Mouse (Mus musculus): ENCODE results near the gene Zfp442. TPM values are rescaled to one million over a fixed set of nuclear protein-coding genes. Genes with fewer than 3 reads are reported as not detected.
"Not testable (repeated sequence)": the region's sequence is repeated elsewhere in the genome, so short reads cannot be mapped to it uniquely, and the experiment has no call there.

Zfp442 gene
- total RNA-seq, 1 experiment, result 7.8 TPM

DNA sequence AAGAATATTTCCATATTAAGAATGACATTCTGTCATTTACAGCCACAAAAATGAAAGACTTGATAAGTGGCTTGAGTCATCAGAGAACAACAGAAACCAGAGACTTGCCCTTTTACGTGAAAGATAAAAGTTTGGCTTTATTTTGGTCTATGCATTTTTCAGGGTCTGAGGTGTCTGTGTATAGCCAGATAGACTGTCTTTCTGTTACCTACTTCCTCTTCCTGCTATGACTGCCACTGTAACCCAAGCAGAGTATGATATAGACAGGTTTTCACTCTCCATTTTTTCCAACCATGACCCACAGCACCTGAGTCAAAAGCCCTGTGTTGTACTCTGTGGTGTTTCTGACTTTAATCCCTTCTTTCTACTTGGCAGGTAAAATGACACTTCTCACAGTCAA is 61.1 kb downstream of the Zfp442 start:
- no peak for DNase-seq (ENCODE audit: low read depth, low spot score)
- H3K4me1 ChIP-seq (ENCODE audit: control insufficient read depth in 2 of 2, insufficient read depth in 2 of 2, low read length in 2 of 2, poor library complexity in 1 of 2), result no peaks in the 10 kb centered on the region
- H3K9ac ChIP-seq (ENCODE audit: insufficient read depth, low read depth, low read length, poor library complexity, severe bottlenecking), result no peak overlapping the region
- H3K4me3 ChIP-seq (ENCODE audit: insufficient read depth in 1 of 2, low read depth in 1 of 2, low read length in 2 of 2, poor library complexity in 1 of 2, severe bottlenecking in 1 of 2), result no peak overlapping the region
- H3K9me3 ChIP-seq (ENCODE audit: control insufficient read depth, insufficient read depth, low read depth, low read length), result no peaks in the 10 kb centered on the region
- no peaks in the 10 kb centered on the region for H3K36me3 ChIP-seq (ENCODE audit: control insufficient read depth, insufficient read depth, low read length, poor library complexity, severe bottlenecking)
- no peak overlapping the region for H3K27ac ChIP-seq (ENCODE audit: insufficient read depth, low read depth, low read length, poor library complexity, severe bottlenecking)
- in situ Hi-C loops (cut with MboI; ENCODE audit: low sequenced_read_pairs in 2 of 2, unreplicated experiment in 2 of 2), result no loop called here
- TF ChIP-seq ZNF384 (IDR thresholded peaks at IDR 0.05; ENCODE audit: low read depth, low read length) (no peak), ZC3H11A (IDR thresholded peaks at IDR 0.05; ENCODE audit: borderline replicate concordance, low read depth, low read length) (no peak), CHD2 (IDR thresholded peaks at IDR 0.05; ENCODE audit: low read depth, low read length) (no peak), MAFK (IDR thresholded peaks at IDR 0.05; ENCODE audit: insufficient read depth, low read depth, low read length) (no peak), HCFC1 (IDR thresholded peaks at IDR 0.05; ENCODE audit: borderline replicate concordance, insufficient read depth, low read length) (no peak)

DNA sequence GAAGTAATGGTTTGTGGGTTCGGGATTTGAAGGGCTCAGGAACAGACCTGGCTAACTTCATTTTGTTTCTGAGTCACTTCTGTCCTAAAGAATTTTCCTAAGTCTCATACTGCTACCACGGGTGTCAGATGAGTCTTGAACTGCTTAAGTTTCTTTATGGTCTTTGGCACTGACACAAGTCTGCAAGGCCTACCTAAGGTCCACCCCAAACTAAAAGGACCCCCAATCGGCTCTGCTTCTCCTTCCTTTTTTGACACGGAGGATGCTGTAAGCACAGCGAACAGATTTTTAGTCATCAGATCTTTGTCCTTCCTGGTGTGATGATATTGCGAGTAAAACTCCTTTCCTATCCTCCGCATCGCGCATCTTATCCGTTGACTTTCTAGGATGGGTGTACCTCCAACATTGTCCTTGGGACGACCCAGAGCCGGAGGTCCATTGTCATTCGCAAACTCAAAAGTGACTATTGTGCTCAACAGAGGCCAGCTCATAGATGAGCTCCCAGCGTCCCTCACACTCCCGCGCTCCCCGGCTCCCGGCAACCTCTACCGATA is 65.7 kb downstream of the Zfp442 start:
- H3K36me3 ChIP-seq (ENCODE audit: control insufficient read depth, insufficient read depth, low read length, poor library complexity, severe bottlenecking); H3K4me3 ChIP-seq (ENCODE audit: insufficient read depth in 1 of 2, low read depth in 1 of 2, low read length in 2 of 2, poor library complexity in 1 of 2, severe bottlenecking in 1 of 2); H3K9me3 ChIP-seq (ENCODE audit: control insufficient read depth, insufficient read depth, low read depth, low read length); H3K27ac ChIP-seq (ENCODE audit: insufficient read depth, low read depth, low read length, poor library complexity, severe bottlenecking); in situ Hi-C loops (cut with MboI; ENCODE audit: low sequenced_read_pairs in 2 of 2, unreplicated experiment in 2 of 2); H3K9ac ChIP-seq (ENCODE audit: insufficient read depth, low read depth, low read length, poor library complexity, severe bottlenecking); H3K4me1 ChIP-seq (ENCODE audit: control insufficient read depth in 2 of 2, insufficient read depth in 2 of 2, low read length in 2 of 2, poor library complexity in 1 of 2); DNase-seq (ENCODE audit: low read depth, low spot score): not testable (repeated sequence)

DNA sequence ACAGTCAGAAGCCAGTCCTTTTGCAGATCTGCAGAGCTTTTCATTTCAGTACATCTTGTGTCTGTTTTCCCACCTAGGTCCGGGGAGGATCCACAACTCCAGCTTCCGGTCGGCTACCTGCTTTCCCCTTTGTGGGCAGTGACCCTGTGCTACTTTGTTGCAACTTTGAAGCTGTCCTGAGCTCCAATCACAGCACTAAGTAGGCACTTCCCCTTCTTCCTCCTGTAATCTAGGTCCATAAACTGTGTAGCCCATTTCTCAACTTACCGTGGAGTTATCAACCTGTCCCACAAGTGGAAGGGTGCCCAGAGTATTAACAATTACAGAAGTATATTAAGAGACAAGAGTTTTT is 88.4 kb downstream of the Zfp442 start:
- H3K27ac ChIP-seq (ENCODE audit: insufficient read depth, low read depth, low read length, poor library complexity, severe bottlenecking), result peak overlapping the region; percentile 4; the same call in 1 of the 2 replicates
- H3K9ac ChIP-seq (ENCODE audit: insufficient read depth, low read depth, low read length, poor library complexity, severe bottlenecking), result peak overlapping the region; percentile 45; the same call in 1 of the 2 replicates
- H3K4me1 ChIP-seq (ENCODE audit: control insufficient read depth in 2 of 2, insufficient read depth in 2 of 2, low read length in 2 of 2, poor library complexity in 1 of 2), result no peaks in the 10 kb centered on the region
- no peak for DNase-seq (ENCODE audit: low read depth, low spot score)
- no peaks in the 10 kb centered on the region for H3K9me3 ChIP-seq (ENCODE audit: control insufficient read depth, insufficient read depth, low read depth, low read length)
- H3K4me3 ChIP-seq (ENCODE audit: insufficient read depth in 1 of 2, low read depth in 1 of 2, low read length in 2 of 2, poor library complexity in 1 of 2, severe bottlenecking in 1 of 2), result peak overlapping the region; percentile 91 to 95
- TF ChIP-seq CHD2 (IDR thresholded peaks at IDR 0.05; ENCODE audit: low read depth, low read length) (no peak), ZC3H11A (IDR thresholded peaks at IDR 0.05; ENCODE audit: borderline replicate concordance, low read depth, low read length) (no peak), MAFK (IDR thresholded peaks at IDR 0.05; ENCODE audit: insufficient read depth, low read depth, low read length) (no peak), HCFC1 (IDR thresholded peaks at IDR 0.05; ENCODE audit: borderline replicate concordance, insufficient read depth, low read length) (no peak), ZNF384 (IDR thresholded peaks at IDR 0.05; ENCODE audit: low read depth, low read length) (no peak)
- in situ Hi-C loops (cut with MboI; ENCODE audit: low sequenced_read_pairs in 2 of 2, unreplicated experiment in 2 of 2), result no loop called here
- no peaks in the 10 kb centered on the region for H3K36me3 ChIP-seq (ENCODE audit: control insufficient read depth, insufficient read depth, low read length, poor library complexity, severe bottlenecking)

DNA sequence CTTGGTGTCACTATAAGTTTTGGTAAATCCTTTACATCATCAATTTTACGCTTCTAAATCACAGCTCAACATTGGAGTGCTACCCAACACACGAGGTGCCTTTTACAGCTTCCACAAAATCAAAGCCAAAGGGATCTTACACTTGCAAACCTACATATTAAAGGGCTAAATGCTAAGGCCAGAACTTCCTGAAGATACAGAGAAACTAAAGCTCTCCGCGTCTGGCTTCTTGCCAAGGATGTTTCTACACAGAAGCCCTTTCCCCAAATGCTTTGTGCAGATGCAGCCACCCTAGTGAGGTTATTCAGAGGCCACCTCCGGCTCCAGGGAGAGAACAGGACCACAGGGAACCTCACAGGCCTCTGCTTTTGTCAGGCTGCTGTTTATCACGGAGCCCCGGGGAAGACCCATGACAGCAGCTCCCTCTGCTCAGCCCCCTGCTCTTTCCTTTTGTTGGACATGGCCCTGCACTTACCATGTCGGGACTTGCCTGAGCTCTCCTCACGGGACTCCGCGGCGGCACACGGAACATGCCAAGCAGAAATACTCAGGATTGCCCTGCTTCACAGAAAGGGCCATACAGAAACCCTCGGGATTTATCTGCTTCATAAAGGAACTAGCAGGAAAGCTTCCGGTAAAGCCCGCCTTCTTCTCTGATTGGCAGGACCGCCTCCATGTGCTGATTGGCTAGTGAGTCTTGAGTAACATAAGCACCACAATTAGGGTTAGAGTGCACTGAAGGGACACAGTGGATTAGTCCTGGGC is 89.0 kb downstream of the Zfp442 start, which contains the start of gene 3300002I08Rik:
Gene 3300002I08Rik, minus strand, starts transcription at position 653 of the 765 bp plus-strand sequence.
- Histone ChIP-seq H3K27ac (ENCODE audit: insufficient read depth, low read depth, low read length, poor library complexity, severe bottlenecking) (peak within 1 kb of the TSS; percentile 78), H3K4me3 (ENCODE audit: insufficient read depth in 1 of 2, low read depth in 1 of 2, low read length in 2 of 2, poor library complexity in 1 of 2, severe bottlenecking in 1 of 2) (peak within 1 kb of the TSS; percentile 91 to 95), H3K9ac (ENCODE audit: insufficient read depth, low read depth, low read length, poor library complexity, severe bottlenecking) (peak within 1 kb of the TSS; percentile 90)
- H3K36me3 ChIP-seq (ENCODE audit: control insufficient read depth, insufficient read depth, low read length, poor library complexity, severe bottlenecking); H3K9me3 ChIP-seq (ENCODE audit: control insufficient read depth, insufficient read depth, low read depth, low read length); H3K4me1 ChIP-seq (ENCODE audit: control insufficient read depth in 2 of 2, insufficient read depth in 2 of 2, low read length in 2 of 2, poor library complexity in 1 of 2); in situ Hi-C loops (cut with MboI; ENCODE audit: low sequenced_read_pairs in 2 of 2, unreplicated experiment in 2 of 2): not testable (repeated sequence)
- DNase-seq (ENCODE audit: low read depth, low spot score), result peak; percentile 78

Other genes starting within 250 kb of the Zfp442 start
- 6.8 and 7.9 TPM in 2 replicates for gene Zfp937, start 233.4 kb downstream of the Zfp442 start, total RNA-seq (2012; rRNA removed)
- gene Gm21994, start 195.9 kb downstream of the Zfp442 start, total RNA-seq (2012; rRNA removed), result 11.2 and 14.4 TPM in 2 replicates
- 33.2 and 34.1 TPM in 2 replicates for gene Gm14124, start 194.0 kb downstream of the Zfp442 start, total RNA-seq (2012; rRNA removed)
- 4.5 and 9.4 TPM in 2 replicates for gene Gm10130, start 127.8 kb downstream of the Zfp442 start, total RNA-seq (2012; rRNA removed)
- gene 3300002I08Rik, start 88.7 kb downstream of the Zfp442 start, total RNA-seq (2012; rRNA removed), result 10.1 and 11.7 TPM in 2 replicates
- 14.2 and 18.2 TPM in 2 replicates for gene Zfp345, start 33.6 kb upstream of the Zfp442 start, total RNA-seq (2012; rRNA removed)
- not detected in 2 replicates for gene Cst7, start 118.9 kb upstream of the Zfp442 start, total RNA-seq (2012; rRNA removed)
- gene Apmap, start 157.1 kb upstream of the Zfp442 start, total RNA-seq (2012; rRNA removed), result 35.0 and 44.0 TPM in 2 replicates
- gene Acss1, start 217.0 kb upstream of the Zfp442 start, total RNA-seq (2012; rRNA removed), result 3.2 and 4.0 TPM in 2 replicates
- gene Vsx1, start 237.9 kb upstream of the Zfp442 start, total RNA-seq (2012; rRNA removed), result 0.13 TPM in 1 of 2 replicates, not detected in the other

All from ES-E14 (cell line).